Comparison of ENCODE assay signal across 11 mouse cellular contexts in genomic region chr7:101330074-101330840, GRCm38 (mm10). TPM values are rescaled to one million over a fixed set of nuclear protein-coding genes. Genes with fewer than 3 reads are reported as not detected.
DNase-seq lines count a peak whose midpoint lies in the region; ATAC-seq lines count a peak whose summit lies in the region.
"Had no signal": no experiment of that assay in that cellular context is flagged by ENCODE, and none has a peak within 500 bp of the region (broad histone marks: within the 10 kb centered on the region; RNA-seq: fewer than 3 reads in every experiment).

No protein-coding gene starts in this region.

- peak; percentile 73 for DNase-seq in heart, embryonic 10.5 days (ENCODE audit: low spot score)
- DNase-seq in heart, adult 8-10 months (ENCODE audit: low spot score): no peak
- DNase-seq in midbrain, embryonic 10.5 days (ENCODE audit: low spot score): no peak
- DNase-seq in adrenal gland, postnatal 10 days: peak; percentile 72
- DNase-seq in embryo, embryonic 10.5 days (ENCODE audit: low spot score): no peak
- DNase-seq in spleen, postnatal 36 days (ENCODE audit: low spot score in 2 of 2): no peak
- DNase-seq: embryo, embryonic 11 days; heart, adult 2 months had no signal

- H3K4me3 ChIP-seq in heart, embryonic 10.5 days: no peak overlapping the region
- no peak overlapping the region for H3K4me3 ChIP-seq in midbrain, embryonic 10.5 days
- no peak overlapping the region for H3K4me3 ChIP-seq in midbrain, embryonic 16.5 days (ENCODE audit: low read depth, low read length)
- no peak overlapping the region for H3K4me3 ChIP-seq in stomach, embryonic 15.5 days (replicated peaks)
- H3K4me3 ChIP-seq: heart, adult 2 months; lung, embryonic 15.5 days had no signal

- no peaks in the 10 kb centered on the region for H3K9me3 ChIP-seq in heart, embryonic 10.5 days
- H3K9me3 ChIP-seq in midbrain, embryonic 10.5 days (replicated peaks): no peaks in the 10 kb centered on the region
- no peaks in the 10 kb centered on the region for H3K9me3 ChIP-seq in midbrain, embryonic 16.5 days (replicated peaks; ENCODE audit: control insufficient read depth, low read length, poor library complexity, severe bottlenecking)
- no peaks in the 10 kb centered on the region for H3K9me3 ChIP-seq in stomach, embryonic 15.5 days
- H3K9me3 ChIP-seq: lung, embryonic 15.5 days had no signal

- H3K27me3 ChIP-seq in heart, embryonic 10.5 days (ENCODE audit: insufficient read depth, poor library complexity, severe bottlenecking): peaks cover 56% of the 10 kb centered on the region
- no peaks in the 10 kb centered on the region for H3K27me3 ChIP-seq in midbrain, embryonic 10.5 days (ENCODE audit: low read depth, poor library complexity, severe bottlenecking)
- H3K27me3 ChIP-seq in midbrain, embryonic 16.5 days (ENCODE audit: control insufficient read depth, insufficient read depth, low read depth, low read length): no peaks in the 10 kb centered on the region
- H3K27me3 ChIP-seq in stomach, embryonic 15.5 days (replicated peaks): no peaks in the 10 kb centered on the region
- H3K27me3 ChIP-seq: lung, embryonic 15.5 days had no signal

- H3K27ac ChIP-seq in heart, embryonic 10.5 days: no peak overlapping the region
- H3K27ac ChIP-seq in midbrain, embryonic 10.5 days (replicated peaks): peak overlapping the region; percentile 47
- H3K27ac ChIP-seq in midbrain, embryonic 16.5 days (ENCODE audit: low read length): no peak overlapping the region
- no peak overlapping the region for H3K27ac ChIP-seq in stomach, embryonic 15.5 days
- H3K27ac ChIP-seq: heart, adult 2 months; lung, embryonic 15.5 days had no signal

- WGBS in heart, embryonic 10.5 days: 59% methylated on average over 10 of the region's 10 CpGs
- 77% methylated on average over 10 of the region's 10 CpGs for WGBS in midbrain, embryonic 10.5 days
- WGBS in midbrain, embryonic 16.5 days: 74% methylated on average over 10 of the region's 10 CpGs
- 66% methylated on average over 10 of the region's 10 CpGs for WGBS in stomach, embryonic 15.5 days

- H3K4me1 ChIP-seq in heart, embryonic 10.5 days: peaks cover 22% of the 10 kb centered on the region
- peaks cover 16% of the 10 kb centered on the region for H3K4me1 ChIP-seq in midbrain, embryonic 10.5 days
- peaks cover 11% of the 10 kb centered on the region for H3K4me1 ChIP-seq in midbrain, embryonic 16.5 days (ENCODE audit: control insufficient read depth, insufficient read depth, low read length)
- peaks cover 33% of the 10 kb centered on the region for H3K4me1 ChIP-seq in stomach, embryonic 15.5 days

- ATAC-seq in midbrain, embryonic 16.5 days: no peak
- peak; percentile 18; the same call in 1 of the 2 replicates for ATAC-seq in stomach, embryonic 15.5 days (ENCODE audit: insufficient read depth, low FRiP score, low read depth)

- H3K36me3 ChIP-seq in heart, embryonic 10.5 days: 0 out of 2 replicates have a peak, but pooled peaks cover 3% of the 10 kb centered on the region
- no peaks in the 10 kb centered on the region for H3K36me3 ChIP-seq in midbrain, embryonic 10.5 days
- H3K36me3 ChIP-seq in midbrain, embryonic 16.5 days (ENCODE audit: control insufficient read depth, insufficient read depth, low read length): no peaks in the 10 kb centered on the region
- 0 out of 2 replicates have a peak, but pooled peaks cover 4% of the 10 kb centered on the region for H3K36me3 ChIP-seq in stomach, embryonic 15.5 days

- no peak overlapping the region for H3K9ac ChIP-seq in midbrain, embryonic 16.5 days (ENCODE audit: low read depth, low read length)
- no peak overlapping the region for H3K9ac ChIP-seq in stomach, embryonic 15.5 days
- H3K9ac ChIP-seq: lung, embryonic 15.5 days had no signal

- no peak overlapping the region for H3K4me2 ChIP-seq in midbrain, embryonic 16.5 days (ENCODE audit: low read length)
- no peak overlapping the region for H3K4me2 ChIP-seq in stomach, embryonic 15.5 days
- H3K4me2 ChIP-seq: lung, embryonic 15.5 days had no signal

RNA-seq across cellular contexts. Expression of gene Stard10, which starts 13.4 kb away (rescaled TPM):
- 24.7 and 62.7 TPM in 2 replicates for polyA plus RNA-seq in heart, embryonic 10.5 days (2016; fragmentation: Nextera tagmentation; extraction: Ambion mirVana)
- 10 to 100 TPM; 57.4 to 86.0 (median 69.5) TPM for total RNA-seq in heart, adult 8-10 months (2022)
- polyA plus RNA-seq in midbrain, embryonic 10.5 days (2016; fragmentation: Nextera tagmentation; extraction: Ambion mirVana): 5.0 and 7.3 TPM in 2 replicates
- 6.7 and 8.3 TPM in 2 replicates for polyA plus RNA-seq in midbrain, embryonic 16.5 days (2015; fragmentation: Nextera tagmentation; extraction: Ambion mirVana)
- 100 to 1,000 TPM in 1 of 2 experiments, 10 to 100 TPM in 1; 53.2 to 109 TPM for total RNA-seq in adrenal gland, postnatal 10 days (2021)
- polyA plus RNA-seq in stomach, embryonic 15.5 days (2015; fragmentation: Nextera tagmentation; extraction: Ambion mirVana): 112 and 127 TPM in 2 replicates

RNA-seq across cellular contexts. Expression of gene Arap1, which starts 17.6 kb away (rescaled TPM):
- 15.9 and 24.6 TPM in 2 replicates for polyA plus RNA-seq in heart, embryonic 10.5 days (2016; fragmentation: Nextera tagmentation; extraction: Ambion mirVana)
- 10 to 100 TPM; 27.2 to 40.0 (median 28.4) TPM for total RNA-seq in heart, adult 8-10 months (2022)
- polyA plus RNA-seq in midbrain, embryonic 10.5 days (2016; fragmentation: Nextera tagmentation; extraction: Ambion mirVana): 13.6 and 16.3 TPM in 2 replicates
- polyA plus RNA-seq in midbrain, embryonic 16.5 days (2015; fragmentation: Nextera tagmentation; extraction: Ambion mirVana): 8.8 and 11.4 TPM in 2 replicates
- 10 to 100 TPM; 47.2 to 74.1 TPM for total RNA-seq in adrenal gland, postnatal 10 days (2021)
- polyA plus RNA-seq in stomach, embryonic 15.5 days (2015; fragmentation: Nextera tagmentation; extraction: Ambion mirVana): 88.7 and 92.5 TPM in 2 replicates

RNA-seq across cellular contexts. Expression of gene Atg16l2, which starts 28.2 kb away (rescaled TPM):
- 19.2 and 22.1 TPM in 2 replicates for polyA plus RNA-seq in heart, embryonic 10.5 days (2016; fragmentation: Nextera tagmentation; extraction: Ambion mirVana)
- total RNA-seq in heart, adult 8-10 months (2022): 10 to 100 TPM in 2 of 4 experiments, 1 to 10 TPM in 2; 5.7 to 12.3 (median 9.3) TPM
- polyA plus RNA-seq in midbrain, embryonic 10.5 days (2016; fragmentation: Nextera tagmentation; extraction: Ambion mirVana): 20.9 and 21.6 TPM in 2 replicates
- 29.3 and 36.3 TPM in 2 replicates for polyA plus RNA-seq in midbrain, embryonic 16.5 days (2015; fragmentation: Nextera tagmentation; extraction: Ambion mirVana)
- total RNA-seq in adrenal gland, postnatal 10 days (2021): 10 to 100 TPM; 14.6 to 18.5 TPM
- polyA plus RNA-seq in stomach, embryonic 15.5 days (2015; fragmentation: Nextera tagmentation; extraction: Ambion mirVana): 15.4 and 16.2 TPM in 2 replicates

Comparison
In these comparisons a context has a peak if more than half of its experiments do, and no peak if none do; other contexts are left out.
1. DNase-seq: peak in heart, embryonic 10.5 days (single experiment) and adrenal gland, postnatal 10 days (single experiment); none in heart, adult 8-10 months (single experiment), midbrain, embryonic 10.5 days (single experiment), embryo, embryonic 10.5 days (single experiment) and spleen, postnatal 36 days (0 of 2).